Mouse (Mus musculus) lung, postnatal 0 days (tissue): ENCODE measurements at regions not wholly inside any gene's neighbourhood (a gene's known extent, or its start where the extent isn't known, plus 50 kb on each side); places are given as distances from the start of the nearest gene placed in this dataset.

ENCODE experiments used
- ATAC-seq: fragments of 200-750 bp; cut with Nextera tagmentation; 2 replicates; pipeline ENCODE4 v1.8.0; 2017; ENCODE audit warnings: moderate library complexity
- DNase-seq: peaks from one replicate; pipeline ENCODE4 v3.0.0-alpha.2; 2016; ENCODE audit warnings: low spot score
- H3K27ac ChIP-seq: fragments of 300-500 bp; sonication (generic); 2 replicates; pipeline ENCODE4 v1.5.1; 2014; ENCODE audit warnings: antibody characterized with exemption, mild to moderate bottlenecking, low read length, mixed read lengths
- H3K27me3 ChIP-seq: fragments of 300-500 bp; sonication (generic); replicated peaks from 2 replicates; pipeline ENCODE4 v1.6.1; 2014; ENCODE audit warnings: low read length, mixed read lengths; ENCODE audit not compliant: insufficient read depth
- H3K36me3 ChIP-seq: fragments of 300-500 bp; sonication (generic); 2 replicates; pipeline ENCODE4 v1.6.1; 2014; ENCODE audit warnings: low read length, mixed read lengths; ENCODE audit not compliant: insufficient read depth
- H3K4me1 ChIP-seq: fragments of 300-500 bp; sonication (generic); 2 replicates; pipeline ENCODE4 v1.6.1; 2014; ENCODE audit warnings: antibody characterized with exemption, low read depth, low read length, mixed read lengths; ENCODE audit not compliant: insufficient read depth
- H3K4me2 ChIP-seq: fragments of 300-500 bp; sonication (generic); replicated peaks from 2 replicates; pipeline ENCODE4 v1.6.1; 2014; ENCODE audit warnings: low read depth, mild to moderate bottlenecking, low read length, moderate library complexity, mixed read lengths
- H3K4me3 ChIP-seq: fragments of 300-500 bp; sonication (generic); 2 replicates; pipeline ENCODE4 v1.5.1; 2014; ENCODE audit warnings: low read depth, low read length
- H3K9ac ChIP-seq: fragments of 300-500 bp; sonication (generic); replicated peaks from 2 replicates; pipeline ENCODE4 v1.6.1; 2014; ENCODE audit warnings: low read depth, mild to moderate bottlenecking
- H3K9me3 ChIP-seq: fragments of 300-500 bp; sonication (generic); 2 replicates; pipeline ENCODE4 v1.6.1; 2016; ENCODE audit warnings: low read length, mixed read lengths
- CTCF ChIP-seq: IDR thresholded peaks from 2 replicates; pipeline ENCODE4 v1.5.1; 2016; ENCODE audit warnings: antibody characterized with exemption, mild to moderate bottlenecking
- EP300 ChIP-seq: IDR thresholded peaks from 2 replicates; pipeline ENCODE4 v1.6.1; 2016; ENCODE audit warnings: antibody characterized with exemption, mild to moderate bottlenecking, control low read depth
- WGBS: fragments of 180-500 bp; shearing (Covaris S2); extraction: QIAGEN DNeasy Blood & Tissue Kit; methylation state at CpG from one replicate; pipeline ENCODE4 v1.1.7; 2014; 5-methylcytosine and 5-hydroxymethylcytosine counted together

DNA sequence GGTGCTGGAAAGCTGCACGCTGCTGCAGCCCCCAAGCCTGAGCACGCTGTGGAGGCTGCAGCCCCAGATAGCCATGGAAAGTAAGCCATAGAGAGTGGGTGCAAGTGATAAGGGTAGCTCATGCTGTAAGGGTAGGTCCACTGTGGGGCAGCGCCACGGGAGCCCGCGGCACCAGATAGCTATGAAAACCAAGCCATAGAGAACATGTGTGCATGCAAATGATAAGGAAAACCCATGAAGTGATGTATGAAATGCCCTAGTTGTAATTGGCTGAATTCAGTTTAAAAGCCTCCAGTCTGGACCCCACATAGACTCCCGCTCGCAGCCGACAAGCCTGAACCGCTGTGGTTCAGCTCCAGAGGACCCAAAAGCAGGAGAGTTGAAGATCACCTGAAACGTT lies 58.8 kb upstream of the L3mbtl3 start:
- Histone ChIP-seq H3K4me2 (no peak overlapping the region), H3K4me3 (no peak overlapping the region), H3K9me3 (no peaks in the 10 kb centered on the region), H3K9ac (no peak overlapping the region), H3K4me1 (no peaks in the 10 kb centered on the region), H3K27me3 (no peaks in the 10 kb centered on the region), H3K27ac (no peak overlapping the region), H3K36me3 (no peaks in the 10 kb centered on the region)
- DNase-seq (no peak), ATAC-seq (no peak)
- 87% methylated on average over 11 of the region's 11 CpGs for WGBS
- TF ChIP-seq CTCF, result no peak
- TF ChIP-seq EP300, result no peak

DNA sequence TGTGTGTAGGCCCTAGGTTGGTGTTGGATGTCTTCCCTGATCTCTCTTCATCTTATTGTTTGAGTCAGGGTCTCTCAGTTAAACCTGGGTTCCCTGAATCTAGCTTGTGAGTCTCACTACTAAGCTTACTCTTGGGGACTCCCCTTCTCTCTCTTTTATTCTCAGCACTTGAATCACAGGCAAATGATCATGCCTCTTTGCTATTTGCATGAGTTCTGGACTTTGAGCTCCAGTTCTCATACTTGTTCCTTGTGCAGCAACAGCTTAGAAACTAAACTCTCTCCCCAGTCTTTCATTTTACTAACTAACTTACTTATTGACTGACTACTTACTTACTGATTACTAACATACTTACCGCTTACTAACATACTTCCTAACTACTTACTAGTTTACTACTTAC lies 64.9 kb upstream of the L3mbtl3 start:
- H3K4me1 ChIP-seq, result no peaks in the 10 kb centered on the region
- no peak overlapping the region for H3K9ac ChIP-seq
- H3K9me3 ChIP-seq, result no peaks in the 10 kb centered on the region
- WGBS, result 94% methylated on average over 1 of the region's 1 CpGs
- no peak overlapping the region for H3K27ac ChIP-seq
- no peaks in the 10 kb centered on the region for H3K27me3 ChIP-seq
- ATAC-seq (no peak), DNase-seq (no peak)
- H3K4me2 ChIP-seq, result no peak overlapping the region
- no peak for TF ChIP-seq CTCF
- TF ChIP-seq EP300, result no peak
- no peak overlapping the region for H3K4me3 ChIP-seq
- no peaks in the 10 kb centered on the region for H3K36me3 ChIP-seq

DNA sequence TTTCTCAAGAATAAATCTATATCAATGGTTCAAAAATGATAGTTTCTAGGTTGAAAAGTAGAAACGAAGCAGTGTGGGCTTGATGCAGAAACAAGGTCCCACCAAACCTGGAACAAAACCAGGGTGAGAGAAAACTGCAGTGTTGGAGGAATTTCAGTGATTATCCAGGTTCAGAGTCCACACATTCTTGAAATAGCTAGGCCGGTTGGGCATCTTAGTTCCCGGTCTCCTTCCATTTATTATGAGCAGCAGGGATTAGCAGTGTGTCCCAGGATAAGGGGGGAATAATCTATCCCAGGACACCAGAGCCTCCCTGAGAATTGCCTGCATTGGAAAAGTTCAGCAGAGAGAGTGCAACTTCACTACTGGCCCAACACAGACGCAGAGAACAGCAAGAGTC lies 108.5 kb upstream of the L3mbtl3 start:
- Histone ChIP-seq H3K9ac (no peak overlapping the region), H3K27me3 (no peaks in the 10 kb centered on the region), H3K9me3 (no peaks in the 10 kb centered on the region), H3K4me3 (no peak overlapping the region), H3K27ac (no peak overlapping the region), H3K4me1 (no peaks in the 10 kb centered on the region), H3K36me3 (no peaks in the 10 kb centered on the region), H3K4me2 (no peak overlapping the region)
- TF ChIP-seq CTCF (no peak), EP300 (no peak)
- DNase-seq (no peak), ATAC-seq (no peak)
- 47% methylated on average over 4 of the region's 4 CpGs for WGBS

DNA sequence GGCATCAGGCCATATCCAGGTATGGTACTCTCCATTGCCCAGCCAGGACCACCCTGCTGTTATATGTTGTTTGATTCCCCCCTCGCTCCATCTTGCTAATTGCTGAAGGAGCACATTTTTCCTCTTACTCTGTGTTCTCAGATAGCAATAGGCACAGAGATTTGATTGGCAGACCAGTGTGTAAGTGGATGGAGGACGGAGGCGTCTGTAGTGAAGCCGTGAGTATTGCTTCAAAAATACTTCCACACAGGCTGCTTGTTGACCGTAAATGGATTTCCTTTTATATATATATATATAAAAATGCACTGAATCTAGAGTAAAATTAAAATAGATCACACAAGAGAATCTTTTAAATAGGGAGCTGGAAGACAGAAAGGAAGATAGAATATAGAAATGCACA lies 115.6 kb upstream of the L3mbtl3 start:
- Histone ChIP-seq H3K4me3 (no peak overlapping the region), H3K27ac (no peak overlapping the region), H3K4me2 (no peak overlapping the region), H3K27me3 (no peaks in the 10 kb centered on the region), H3K4me1 (no peaks in the 10 kb centered on the region), H3K36me3 (no peaks in the 10 kb centered on the region), H3K9me3 (no peaks in the 10 kb centered on the region), H3K9ac (no peak overlapping the region)
- DNase-seq (no peak), ATAC-seq (no peak)
- no peak for TF ChIP-seq EP300
- no peak for TF ChIP-seq CTCF
- 90% methylated on average over 5 of the region's 5 CpGs for WGBS

DNA sequence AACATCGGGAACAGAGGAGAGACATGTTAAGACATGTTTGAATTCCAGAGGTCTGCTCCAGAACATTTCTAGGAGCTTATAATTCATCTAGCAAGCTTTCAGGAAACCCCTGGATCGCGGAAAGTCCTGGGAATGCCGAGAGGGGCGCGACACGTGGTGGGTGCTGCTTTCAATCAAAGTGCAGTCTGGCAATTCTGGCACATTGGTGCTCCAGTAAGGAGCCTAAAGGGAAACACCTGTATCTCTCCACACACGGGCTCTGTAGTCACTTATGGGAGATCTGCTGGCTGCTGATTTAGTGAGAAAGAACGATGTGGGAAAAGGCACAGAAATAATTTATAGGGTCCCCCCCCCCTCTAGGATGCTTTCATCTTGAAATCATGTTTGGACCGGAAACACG lies 116.4 kb upstream of the L3mbtl3 start:
- Histone ChIP-seq H3K4me3 (no peak overlapping the region), H3K36me3 (no peaks in the 10 kb centered on the region), H3K4me2 (no peak overlapping the region), H3K27ac (no peak overlapping the region), H3K9ac (no peak overlapping the region), H3K9me3 (no peaks in the 10 kb centered on the region), H3K4me1 (no peaks in the 10 kb centered on the region), H3K27me3 (no peaks in the 10 kb centered on the region)
- TF ChIP-seq CTCF (no peak), EP300 (no peak)
- ATAC-seq, result no peak
- WGBS, result 67% methylated on average over 11 of the region's 11 CpGs
- DNase-seq, result no peak

DNA sequence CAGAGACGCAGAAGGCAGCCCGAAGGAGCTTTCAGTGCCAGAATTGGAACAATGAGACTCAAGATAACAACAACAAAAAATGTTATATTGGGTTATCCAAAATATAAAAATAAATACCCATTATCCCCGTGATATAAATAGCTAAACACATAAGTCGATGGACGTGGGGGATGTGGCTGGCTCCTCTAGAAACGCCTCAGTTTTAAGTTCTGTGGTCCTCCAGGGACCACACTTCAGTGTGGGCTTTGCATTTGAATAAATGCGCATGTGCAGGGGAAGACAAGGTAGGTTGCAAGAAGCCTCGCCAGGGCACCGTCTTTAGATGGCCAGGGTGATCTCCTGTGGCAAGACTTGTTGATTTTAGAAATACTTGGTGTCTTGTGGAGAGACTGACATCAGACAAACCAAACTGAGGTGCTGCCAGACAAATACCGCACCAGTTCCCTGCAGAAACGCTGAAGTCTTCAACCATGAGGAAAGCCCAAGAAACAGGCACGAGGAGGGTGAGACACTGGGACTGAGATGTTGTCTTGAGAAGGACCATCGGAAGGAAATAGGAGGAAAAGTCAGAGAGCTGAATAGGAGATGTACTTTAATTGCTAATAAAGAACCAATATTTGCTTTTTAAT lies 117.2 kb upstream of the L3mbtl3 start:
- TF ChIP-seq CTCF, result no peak
- TF ChIP-seq EP300, result no peak
- Histone ChIP-seq H3K36me3 (no peaks in the 10 kb centered on the region), H3K9ac (no peak overlapping the region), H3K27me3 (no peaks in the 10 kb centered on the region), H3K4me1 (no peaks in the 10 kb centered on the region), H3K9me3 (no peaks in the 10 kb centered on the region), H3K4me3 (no peak overlapping the region), H3K27ac (no peak overlapping the region), H3K4me2 (no peak overlapping the region)
- WGBS, result 59% methylated on average over 13 of the region's 13 CpGs
- DNase-seq (no peak), ATAC-seq (no peak)

DNA sequence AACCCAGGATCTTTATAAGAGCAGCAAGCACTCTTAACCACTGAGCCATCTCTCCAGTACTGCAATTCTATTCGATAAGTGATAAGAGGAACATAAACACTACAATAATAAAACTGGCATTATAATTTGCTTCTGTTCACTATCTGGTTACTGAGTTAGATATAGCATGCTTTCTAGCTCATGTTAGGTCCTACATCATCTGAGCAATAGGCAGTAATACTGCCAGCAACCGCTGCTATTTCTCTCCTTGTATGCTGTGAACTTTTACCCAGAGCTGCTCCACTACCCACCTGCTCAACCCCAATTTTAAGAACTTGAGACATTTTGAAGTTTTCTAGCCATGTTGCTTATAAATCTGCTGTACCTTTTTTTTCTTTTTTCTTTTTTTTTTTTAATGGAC lies 118.0 kb upstream of the L3mbtl3 start:
- Histone ChIP-seq H3K4me2 (no peak overlapping the region), H3K36me3 (no peaks in the 10 kb centered on the region), H3K9me3 (no peaks in the 10 kb centered on the region), H3K4me1 (no peaks in the 10 kb centered on the region), H3K4me3 (no peak overlapping the region), H3K27ac (no peak overlapping the region), H3K27me3 (no peaks in the 10 kb centered on the region), H3K9ac (no peak overlapping the region)
- DNase-seq (no peak), ATAC-seq (no peak)
- WGBS, result 89% methylated on average over 2 of the region's 2 CpGs
- TF ChIP-seq CTCF, result no peak
- TF ChIP-seq EP300, result no peak
